Mouse (Mus musculus) T-helper 1 cell (primary cell): ENCODE results near the gene Mmadhc.

ENCODE experiments used
- in situ Hi-C: fragments of 300-600 bp; cut with MboI, MseI; formaldehyde crosslinking; loops from one replicate; pipeline ENCODE4 v1.15.1; 2025; ENCODE audit warnings: high pct_unique_total_duplicates

Gene Mmadhc

DNA sequence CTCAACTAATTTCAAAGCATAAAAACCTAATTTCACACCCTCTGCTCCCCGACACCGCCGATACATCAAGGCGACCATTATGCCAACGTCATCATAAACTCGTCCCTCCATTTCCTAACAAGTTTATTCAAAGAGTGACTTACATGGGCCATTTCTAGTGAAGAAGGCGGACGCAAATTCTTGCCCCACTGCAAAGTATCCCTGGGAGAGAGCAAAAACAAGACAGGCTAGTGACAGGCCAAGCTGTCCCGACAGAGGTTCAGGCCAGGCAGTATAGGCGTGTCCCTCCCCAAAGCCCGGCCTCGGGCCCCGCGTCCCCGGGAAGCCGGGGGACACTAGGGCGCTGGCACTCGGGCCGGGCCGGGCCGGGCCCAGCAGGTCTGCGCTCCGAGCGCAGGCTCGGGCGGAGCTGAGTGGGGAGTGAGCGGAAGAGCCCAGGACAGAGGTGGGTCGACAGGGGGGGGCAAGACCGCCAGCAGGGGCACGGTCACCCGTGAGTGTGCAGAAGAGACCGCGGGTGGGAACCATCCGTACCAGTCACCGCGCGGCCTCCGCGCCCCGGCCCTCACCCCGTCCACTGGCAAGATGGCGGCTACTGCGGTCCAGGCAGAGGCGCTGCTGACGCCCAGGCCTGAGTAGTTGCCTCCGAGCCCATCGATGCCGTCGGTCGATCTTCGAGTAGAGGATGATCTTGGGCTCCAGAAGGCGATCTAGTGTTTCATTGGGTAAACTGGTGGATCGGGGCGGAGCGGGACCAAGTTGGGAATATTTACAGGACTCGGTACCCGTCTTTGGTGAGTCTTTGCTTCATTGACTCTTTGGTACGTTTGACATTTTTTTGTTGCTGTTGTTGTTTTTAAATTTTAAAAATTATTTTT is at the start of gene Mmadhc:
Mmadhc (minus strand) TSS at position 693 of the 878 bp plus-strand sequence.
- in situ Hi-C loops, result loop anchor here (25.0 kb wide), 1 partner anchor 1384 kb away; no protein-coding TSS in a partner anchor

DNA sequence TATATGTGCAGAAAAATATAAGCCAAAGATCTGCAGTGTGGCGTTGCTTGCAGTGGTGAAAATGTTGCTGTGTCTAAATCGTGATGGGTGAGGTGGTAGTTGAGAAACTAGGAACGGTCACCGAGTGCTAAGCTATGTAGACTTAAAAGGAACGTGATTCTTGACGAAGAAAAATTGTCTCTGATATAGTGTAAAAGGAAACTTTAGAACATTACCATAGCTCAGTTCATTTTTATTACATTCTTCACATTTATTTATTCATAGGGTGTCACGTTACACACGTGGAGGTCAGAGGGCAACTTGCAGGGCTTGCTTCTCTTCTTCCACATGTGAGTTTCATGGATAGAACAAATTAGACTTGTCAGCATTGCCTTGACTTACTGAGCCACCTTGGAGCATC is 47.0 kb upstream of the Mmadhc start:
- in situ Hi-C loops, result no loop called here

DNA sequence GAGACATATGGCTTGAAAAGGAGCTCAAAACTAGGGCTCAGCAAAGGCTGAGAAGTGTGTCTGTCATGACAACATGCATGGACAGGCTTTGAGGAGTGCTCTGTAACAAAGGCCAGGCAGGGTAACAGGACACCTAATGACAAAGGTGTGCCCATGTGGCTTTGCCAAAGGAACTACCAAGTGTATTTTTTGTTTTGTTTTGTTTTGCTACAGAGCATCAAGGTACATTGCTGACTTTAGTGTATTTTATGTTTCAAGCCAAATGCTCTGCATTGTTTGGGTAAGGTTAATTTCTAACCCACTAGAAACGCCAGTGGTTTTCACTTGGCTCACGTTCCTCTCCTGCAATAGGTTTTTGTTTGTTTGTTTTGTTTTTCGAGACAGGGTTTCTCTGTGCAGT is 42.5 kb upstream of the Mmadhc start:
- in situ Hi-C loops, result loop anchor here (10.0 kb wide), 1 partner anchor 1694 kb away; no protein-coding TSS in a partner anchor

DNA sequence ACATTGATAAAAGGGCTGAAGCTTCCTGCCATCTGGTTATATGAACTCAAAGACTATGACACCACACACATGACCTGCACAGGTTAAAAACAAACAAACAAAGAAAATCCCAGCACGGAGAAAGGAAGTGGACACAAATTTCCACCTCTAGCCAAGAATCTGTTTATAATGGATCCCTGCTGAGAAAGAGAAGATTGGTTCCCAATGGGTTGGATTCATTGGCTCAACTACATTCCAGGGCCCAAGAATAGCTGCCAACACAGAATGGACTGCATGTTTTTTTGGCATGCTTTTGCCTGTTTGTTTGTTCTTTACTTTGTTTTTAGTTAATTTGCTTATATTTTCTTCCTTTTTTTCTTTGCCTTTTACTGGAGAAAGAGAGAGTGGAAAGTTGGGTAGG is 41.0 kb upstream of the Mmadhc start:
- in situ Hi-C loops, result loop anchor here (10.0 kb wide), 1 partner anchor 1693 kb away; no protein-coding TSS in a partner anchor

DNA sequence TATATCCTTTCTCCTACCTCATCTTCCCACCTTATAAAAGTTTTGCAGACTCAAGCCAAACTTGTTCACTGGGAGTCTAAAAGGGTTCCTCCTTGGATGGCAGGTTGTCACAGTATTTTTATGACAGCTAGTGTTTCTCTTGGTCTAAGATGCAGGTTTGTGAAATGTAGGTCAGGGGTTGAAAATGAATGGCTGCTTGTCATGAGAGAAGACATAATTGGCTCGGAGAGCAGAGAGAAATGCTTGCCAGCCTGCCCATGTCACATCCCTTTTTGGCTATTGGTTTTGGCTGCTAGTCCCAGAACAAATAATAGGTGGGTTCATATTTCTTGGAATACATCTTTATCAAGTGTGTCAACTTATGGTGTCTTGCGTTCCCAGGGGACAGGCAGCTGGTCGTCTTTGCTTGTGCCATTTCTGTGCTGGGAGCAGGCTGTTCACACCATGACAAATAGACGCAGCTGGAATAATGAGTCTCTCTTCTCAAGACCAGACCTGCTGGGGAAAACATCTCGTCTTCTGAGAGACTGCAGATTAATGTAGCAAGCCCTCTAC is 35.2 kb upstream of the Mmadhc start:
- in situ Hi-C loops, result loop anchor here (10.0 kb wide), 1 partner anchor 1687 kb away; no protein-coding TSS in a partner anchor

DNA sequence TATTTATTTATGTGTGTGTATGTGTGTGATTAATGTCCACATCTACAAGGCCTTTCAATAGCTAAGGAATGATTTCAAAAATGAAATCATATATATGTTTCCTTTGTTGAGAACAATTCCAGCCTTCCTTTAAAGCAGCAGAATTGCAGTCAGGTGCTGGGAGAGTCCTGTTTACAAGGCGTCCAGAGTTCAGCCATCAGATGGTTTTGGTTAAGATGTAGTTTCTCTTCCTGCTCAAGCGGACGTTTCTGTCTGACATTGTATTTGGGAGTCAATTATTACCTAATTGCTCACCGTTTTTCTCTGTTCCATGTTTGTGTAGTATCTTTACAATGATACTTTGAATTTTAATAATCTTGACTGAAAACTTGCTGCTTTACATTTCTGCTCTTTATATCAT is 31.6 kb upstream of the Mmadhc start:
- in situ Hi-C loops, result no loop called here

DNA sequence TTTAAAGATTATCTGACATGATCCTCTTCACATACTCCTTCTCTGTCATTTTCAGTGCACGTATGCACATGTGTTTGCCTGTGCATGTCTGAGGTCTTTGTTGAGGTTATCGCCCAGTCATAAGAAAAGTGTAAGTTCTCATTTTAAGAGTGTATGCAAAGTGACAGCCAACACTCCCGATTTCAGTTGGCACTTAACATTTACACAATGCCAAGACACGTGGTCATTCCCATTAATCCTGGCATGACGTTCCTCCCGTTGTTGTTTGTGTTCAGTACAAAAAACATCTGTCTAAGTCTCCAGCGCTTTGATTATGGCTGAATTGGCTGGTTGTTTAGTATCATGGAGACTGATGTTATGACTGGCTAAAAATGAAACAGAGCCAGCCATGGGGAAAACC is 28.2 kb upstream of the Mmadhc start:
- in situ Hi-C loops, result loop anchor here (25.0 kb wide), 1 partner anchor 1613 kb away; the partner anchor contains the start of gene Rbm43

DNA sequence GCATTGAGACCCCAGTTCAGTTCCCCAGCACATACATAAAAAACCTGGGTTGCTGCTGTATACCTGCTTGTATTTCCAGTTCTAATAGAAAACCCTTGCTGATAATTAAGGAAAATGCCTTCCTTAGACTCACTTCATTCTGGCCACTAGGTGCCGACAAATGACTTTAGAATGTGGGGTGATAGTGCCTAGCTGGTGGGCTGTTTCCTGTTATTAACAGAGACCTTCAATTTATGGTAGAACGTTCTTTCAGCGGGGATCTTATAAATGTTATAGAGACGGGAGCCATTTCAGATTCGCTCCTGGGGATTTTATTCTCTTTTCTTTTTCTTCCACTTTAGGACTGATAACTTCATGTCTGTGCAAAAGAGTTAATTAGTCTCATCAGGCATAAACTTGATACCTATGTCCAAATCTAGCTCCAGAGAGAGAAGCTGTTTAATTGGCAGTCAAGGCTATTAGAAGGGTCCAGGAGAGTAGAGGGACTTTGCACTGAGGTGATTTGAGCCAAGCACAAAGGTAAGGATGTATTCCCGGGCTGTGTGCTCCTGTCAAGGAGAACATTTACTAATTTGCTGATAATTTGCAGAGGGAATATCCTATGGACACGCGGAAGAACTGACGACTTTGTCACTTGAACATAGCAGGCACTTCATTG is 10.2 kb upstream of the Mmadhc start:
- in situ Hi-C loops, result loop anchor here (25.0 kb wide), 1 partner anchor 1631 kb away; the partner anchor contains the start of gene Rbm43

DNA sequence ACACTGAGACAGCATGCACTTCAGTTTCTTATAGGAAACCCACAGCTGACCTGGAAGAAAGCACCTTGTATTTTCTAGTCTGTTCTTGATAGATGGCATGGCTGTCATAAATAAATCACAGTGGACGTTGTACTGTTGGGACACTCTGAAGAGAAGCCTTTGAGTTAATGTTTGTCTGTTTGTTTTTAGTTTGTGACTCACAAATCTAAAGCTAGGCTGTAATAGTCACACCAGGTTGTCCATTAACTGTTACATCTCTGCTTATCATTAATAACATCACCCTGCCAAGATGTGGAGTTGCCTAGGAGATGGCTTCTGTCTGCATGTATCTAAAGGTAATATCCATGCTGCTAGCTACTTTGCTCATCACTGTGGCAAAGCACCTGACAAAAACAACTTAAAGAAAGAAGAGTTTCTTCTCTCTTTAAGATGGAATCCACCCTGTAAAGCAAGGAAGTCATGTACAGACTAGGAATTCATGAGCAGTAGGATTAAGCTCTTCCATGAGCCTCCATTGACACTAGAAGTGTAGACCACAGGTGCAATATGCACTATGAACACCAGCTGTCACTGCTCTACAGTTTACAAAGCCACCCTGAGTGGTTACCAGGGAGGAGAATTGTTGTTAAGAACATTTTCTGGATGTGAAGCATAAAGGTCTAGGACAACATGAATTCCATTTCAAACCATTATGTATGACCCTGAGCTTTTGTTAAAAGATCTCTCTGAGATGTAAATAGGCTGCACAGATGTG is 8.4 kb upstream of the Mmadhc start:
- in situ Hi-C loops, result loop anchor here (5.0 to 25.0 kb wide), 2 partner anchors 517 to 1632 kb away; partner anchors contain the start of gene Rbm43

DNA sequence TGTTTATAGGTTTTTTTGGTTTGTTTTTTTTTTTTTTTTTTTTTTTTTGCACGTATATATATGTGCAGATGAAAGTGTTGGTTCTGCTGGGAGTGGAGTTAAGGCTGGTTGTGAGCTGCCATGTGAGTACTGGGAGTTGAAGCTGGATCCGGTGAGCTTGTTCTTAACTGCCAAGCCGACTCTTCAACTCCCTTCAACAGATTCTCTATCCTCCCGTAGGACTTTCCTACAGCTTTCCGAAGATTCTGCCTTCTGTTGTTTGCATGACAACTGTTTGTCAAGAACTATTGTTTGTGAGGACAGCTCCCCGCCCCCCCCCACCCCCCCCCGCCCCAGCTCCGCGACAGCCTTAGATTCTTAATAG is 368 bp upstream of the Mmadhc start:
- in situ Hi-C loops, result loop anchor here (25.0 kb wide), 1 partner anchor 1385 kb away; no protein-coding TSS in a partner anchor

DNA sequence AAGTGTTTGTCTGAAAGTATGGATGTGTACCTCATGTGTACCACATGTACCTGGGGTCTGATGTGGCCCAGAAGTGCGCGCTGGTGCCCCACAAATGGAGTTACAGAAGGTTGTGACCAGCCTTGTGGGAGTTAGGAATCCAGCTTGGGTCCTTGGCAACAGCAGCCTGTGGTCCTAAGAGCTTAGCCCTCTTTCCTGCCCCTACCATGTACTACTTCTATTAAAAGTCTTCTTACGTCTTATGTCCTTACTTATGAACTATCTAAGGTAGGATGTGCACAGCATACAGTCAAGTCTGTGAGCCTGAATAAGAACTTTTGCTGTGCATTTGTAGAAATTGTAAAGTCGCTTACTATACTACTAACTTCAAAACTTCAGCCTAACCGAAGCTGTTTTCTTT is 1.0 kb downstream of the Mmadhc start:
- in situ Hi-C loops, result loop anchor here (25.0 kb wide), 1 partner anchor 1383 kb away; no protein-coding TSS in a partner anchor

DNA sequence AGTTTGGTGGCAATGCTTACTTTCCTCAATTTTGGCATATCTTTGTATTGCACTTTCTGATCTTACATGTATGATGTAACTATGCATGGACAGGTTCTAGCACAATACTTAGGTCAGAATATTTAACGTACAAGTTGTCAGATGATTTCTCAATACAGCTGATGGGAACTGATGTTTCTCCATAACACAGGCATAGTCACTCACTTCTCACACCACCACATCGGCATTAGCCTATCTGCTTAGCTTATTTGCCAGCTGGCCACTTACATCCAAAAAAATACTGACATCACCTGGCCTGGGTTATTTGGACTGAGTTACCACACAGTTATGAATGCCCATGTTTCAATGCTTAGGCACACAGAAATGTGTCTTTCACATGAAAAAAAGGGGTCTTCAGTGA is 2.5 kb downstream of the Mmadhc start:
- in situ Hi-C loops, result loop anchor here (25.0 kb wide), 1 partner anchor 1382 kb away; no protein-coding TSS in a partner anchor

DNA sequence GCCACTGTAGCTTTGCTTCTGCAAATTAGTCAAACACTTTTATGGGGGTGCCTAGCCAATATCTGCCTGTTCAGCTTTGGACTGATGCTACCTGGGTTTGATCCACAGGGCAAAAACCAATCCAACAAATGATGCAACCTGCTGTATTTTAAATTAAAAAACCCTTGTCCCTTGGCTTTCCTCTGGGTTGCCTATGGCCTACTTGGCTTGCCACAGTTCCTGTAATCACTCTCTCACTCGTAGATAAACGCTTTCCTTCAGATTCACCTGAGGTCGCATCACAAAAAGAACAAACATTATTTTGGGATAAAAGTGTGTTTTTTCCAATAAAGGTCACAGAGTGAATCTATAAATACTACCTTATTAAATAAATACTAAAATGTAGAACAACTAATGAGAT is 3.0 kb downstream of the Mmadhc start:
- in situ Hi-C loops, result loop anchor here (25.0 kb wide), 1 partner anchor 1381 kb away; no protein-coding TSS in a partner anchor

DNA sequence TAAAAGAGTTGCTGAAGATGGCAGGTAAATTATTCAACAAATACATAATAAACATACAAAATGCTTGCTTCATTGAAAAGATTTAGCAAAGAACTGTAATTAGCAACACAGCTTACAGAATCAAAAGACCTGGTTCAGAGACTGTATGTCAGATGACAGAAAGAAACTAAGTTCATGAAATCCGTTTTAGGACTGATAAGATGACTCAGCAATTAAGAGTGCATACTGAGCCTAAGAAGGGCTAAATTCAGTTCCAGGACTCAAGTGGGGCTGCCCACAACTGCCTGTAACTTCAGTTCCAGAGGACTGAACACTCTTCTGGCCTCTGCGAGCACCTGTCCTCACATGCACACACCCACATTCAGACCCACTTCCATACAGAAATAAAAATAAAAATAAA is 4.7 kb downstream of the Mmadhc start:
- in situ Hi-C loops, result loop anchor here (25.0 kb wide), 1 partner anchor 1380 kb away; no protein-coding TSS in a partner anchor

DNA sequence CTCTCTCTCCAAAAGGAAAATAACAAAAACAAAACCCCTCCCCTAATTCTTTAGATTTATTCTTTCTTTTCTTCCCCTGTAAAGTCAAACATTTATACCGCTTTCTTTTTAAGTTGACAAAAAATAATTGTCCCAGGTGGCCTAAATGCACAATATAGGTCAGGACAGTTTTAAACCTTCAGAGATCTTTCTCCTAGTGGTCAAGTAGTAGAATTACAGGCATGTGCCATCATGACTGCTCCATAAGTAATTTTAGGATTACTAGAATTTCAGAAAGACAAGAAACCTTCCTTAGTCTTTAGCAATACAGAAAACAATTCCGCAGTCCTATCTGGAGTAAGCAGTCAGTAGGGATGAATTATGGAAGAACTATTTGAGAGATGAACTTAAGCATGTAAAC is 5.8 kb downstream of the Mmadhc start:
- in situ Hi-C loops, result loop anchor here (25.0 kb wide), 1 partner anchor 1378 kb away; no protein-coding TSS in a partner anchor

DNA sequence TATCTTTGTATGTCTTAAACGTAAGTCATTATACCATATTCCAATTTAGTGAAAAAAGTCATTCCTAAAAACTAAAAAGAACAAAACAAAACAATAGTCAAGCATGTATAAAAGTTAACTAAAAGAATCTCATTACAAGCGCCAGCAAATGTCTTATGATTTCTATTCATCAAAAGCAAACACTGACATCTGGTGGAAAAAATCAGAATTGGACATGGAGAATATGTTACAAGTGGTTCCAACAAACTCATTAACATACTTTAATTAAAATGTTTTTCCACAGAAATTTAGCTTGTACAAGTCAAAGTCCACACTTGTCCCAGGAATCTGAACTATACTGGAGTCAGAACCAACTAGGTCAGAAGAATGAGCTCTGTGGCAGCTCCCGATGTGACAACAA is 11.8 kb downstream of the Mmadhc start:
- in situ Hi-C loops, result loop anchor here (25.0 kb wide), 1 partner anchor 1372 kb away; no protein-coding TSS in a partner anchor

DNA sequence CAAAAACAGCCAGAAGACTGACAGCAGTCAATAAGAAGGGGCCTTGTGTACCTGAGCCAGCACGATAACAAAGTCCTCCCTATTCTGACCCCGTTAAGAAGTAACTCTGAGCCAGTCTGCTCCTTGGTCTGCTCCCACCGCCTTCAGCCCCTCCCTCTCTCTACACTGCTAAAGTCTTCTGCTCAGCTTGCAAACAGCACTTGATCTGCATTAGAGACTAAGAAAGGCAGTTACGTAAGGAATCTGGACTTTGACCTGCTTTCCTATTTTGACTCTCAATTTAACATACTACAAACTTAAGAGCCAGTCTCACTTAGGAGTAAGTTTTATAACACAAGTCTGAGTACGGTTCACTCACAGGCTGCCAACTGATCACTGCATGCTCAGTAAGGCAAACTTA is 12.6 kb downstream of the Mmadhc start:
- in situ Hi-C loops, result loop anchor here (25.0 kb wide), 1 partner anchor 1372 kb away; no protein-coding TSS in a partner anchor

DNA sequence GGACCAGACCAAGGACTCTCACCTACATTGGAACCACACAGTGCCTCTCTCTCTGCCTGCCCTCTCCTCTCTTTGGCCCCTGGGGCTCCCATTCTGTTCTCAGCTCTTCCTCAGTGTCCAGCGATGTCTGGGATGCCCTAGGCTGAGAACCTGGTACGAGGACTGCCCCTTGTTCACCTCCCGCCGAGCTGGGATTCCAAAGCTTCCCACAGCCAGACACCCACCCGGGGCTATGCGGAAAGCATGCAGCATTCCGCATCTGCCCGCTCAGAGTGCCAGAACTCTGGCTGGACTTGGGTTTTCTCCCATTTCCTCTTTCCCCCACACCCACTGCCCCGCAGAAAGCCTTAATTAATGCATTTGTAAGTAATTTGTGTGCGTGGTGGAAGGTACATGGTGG is 19.9 kb downstream of the Mmadhc start:
- in situ Hi-C loops, result loop anchor here (10.0 to 25.0 kb wide), 2 partner anchors 512 to 1364 kb away; no protein-coding TSS in a partner anchor

DNA sequence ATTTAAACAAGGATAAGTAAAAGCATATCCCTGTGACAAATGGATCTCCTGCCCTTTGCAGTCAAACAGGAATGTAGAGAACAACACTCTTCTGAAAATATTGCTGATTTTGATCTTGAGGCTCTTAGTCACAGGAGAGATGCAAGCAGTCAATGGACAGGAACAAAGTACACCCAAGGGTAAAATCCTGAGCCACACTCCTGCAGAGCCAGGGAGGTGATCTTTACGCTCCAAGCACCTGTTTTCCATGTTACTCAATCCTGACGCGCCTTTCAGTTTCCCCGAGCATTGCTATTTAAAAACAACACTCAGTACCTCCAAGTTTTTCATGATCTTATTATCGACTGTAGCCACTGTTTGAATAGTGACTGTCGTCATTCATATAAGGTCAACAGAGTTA is 23.2 kb downstream of the Mmadhc start:
- in situ Hi-C loops, result loop anchor here (10.0 kb wide), 1 partner anchor 509 kb away; no protein-coding TSS in a partner anchor

DNA sequence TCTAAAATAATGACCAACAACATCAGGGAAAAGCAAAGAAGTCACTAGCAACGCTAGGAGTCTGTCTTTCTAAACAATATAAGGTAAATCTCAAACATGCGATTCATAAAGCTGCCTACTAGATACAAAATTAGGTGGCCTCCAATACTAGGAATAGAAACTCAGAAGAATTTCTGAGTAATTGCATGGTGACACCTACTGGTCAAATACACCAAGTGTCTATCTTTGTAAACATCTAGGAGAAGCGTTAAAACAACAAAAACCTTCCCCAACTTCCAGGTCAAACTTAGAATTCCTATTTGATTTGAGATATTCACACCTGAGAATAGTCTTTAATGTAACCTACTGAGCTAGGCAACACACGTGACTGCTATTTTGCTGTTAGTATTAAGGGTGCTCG is 24.4 kb downstream of the Mmadhc start:
- in situ Hi-C loops, result loop anchor here (10.0 kb wide), 1 partner anchor 507 kb away; no protein-coding TSS in a partner anchor

DNA sequence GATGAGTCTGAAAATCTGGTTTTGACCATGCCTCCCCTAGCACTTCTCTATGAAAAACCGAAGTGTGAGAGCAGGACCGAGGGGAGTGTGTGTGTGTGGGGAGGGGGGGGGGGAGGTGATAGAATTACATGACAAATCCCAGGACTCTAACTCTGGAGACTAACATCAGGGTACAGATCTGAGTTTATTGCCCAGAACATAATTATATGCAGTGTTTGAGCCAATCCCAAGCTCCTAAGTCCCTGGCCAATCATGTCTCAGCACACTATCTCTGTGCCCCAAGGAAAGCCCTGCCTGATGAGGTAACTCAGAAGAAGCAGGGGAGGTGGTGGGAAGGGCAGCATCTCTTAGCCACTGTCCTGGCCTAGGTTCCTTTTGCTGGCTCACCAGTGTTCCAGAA is 28.1 kb downstream of the Mmadhc start:
- in situ Hi-C loops, result no loop called here
